Mouse (Mus musculus) urinary bladder, postnatal 10 days (tissue): ENCODE data around the gene Sec14l1.

Experiments
- DNase-seq: peaks from one replicate; pipeline ENCODE4 v3.0.0; 2022; ENCODE audit warnings: low spot score

Sec14l1 gene

DNA sequence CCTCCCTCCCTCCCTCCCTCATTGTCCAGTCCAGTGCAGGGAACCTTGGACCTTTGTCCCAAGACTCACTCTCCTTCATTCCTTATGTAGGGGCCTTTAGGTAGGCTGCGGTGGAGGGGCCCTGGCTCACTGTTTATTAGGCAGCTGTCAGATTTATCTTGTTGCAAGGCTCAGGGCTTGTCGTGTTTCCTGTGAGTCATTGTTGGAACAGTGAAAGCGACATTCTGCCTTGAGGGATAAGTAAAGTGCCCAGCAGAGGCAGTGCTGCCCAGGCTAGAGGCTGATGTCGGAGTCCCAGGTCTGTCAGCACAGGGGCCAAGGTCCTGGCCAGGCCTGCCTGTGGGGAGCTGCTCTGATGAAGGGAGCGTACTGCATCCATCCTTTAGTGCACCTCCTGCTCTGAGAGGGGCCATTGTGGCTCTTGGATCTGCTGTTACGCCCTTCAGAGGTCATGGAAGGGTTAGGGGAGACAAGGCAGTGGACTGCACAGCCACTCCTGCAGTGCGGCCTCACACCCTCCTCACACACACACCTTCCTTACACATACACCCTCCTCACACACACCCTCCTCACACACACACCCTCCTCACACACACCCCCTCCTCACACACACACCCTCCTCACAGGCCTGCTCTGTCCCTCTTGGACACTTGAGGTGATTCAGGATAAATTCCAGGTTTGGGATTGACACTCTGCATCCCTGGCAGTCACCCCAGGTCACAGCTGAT is 39.3 kb downstream of the Sec14l1 start:
- DNase-seq = no peak

DNA sequence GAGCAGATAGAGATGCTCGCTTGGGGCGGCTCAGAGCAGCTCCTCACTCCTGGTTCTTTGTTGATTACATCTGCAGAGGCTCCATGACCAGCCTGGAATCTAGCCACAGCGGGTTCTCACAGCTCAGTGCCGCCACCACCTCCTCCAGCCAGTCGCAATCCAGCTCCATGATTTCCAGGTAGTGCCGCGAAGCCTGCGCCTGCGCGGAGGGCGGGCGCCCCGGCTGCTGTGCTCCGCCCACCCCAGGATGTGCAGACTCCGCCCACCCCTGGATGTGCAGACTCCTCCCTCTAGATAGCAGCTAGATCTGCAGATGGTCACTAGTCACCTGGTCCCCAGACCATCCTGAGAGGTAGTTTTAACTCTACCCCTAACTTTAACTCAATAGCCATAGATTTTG is 41.8 kb downstream of the Sec14l1 start:
- DNase-seq = no peak

DNA sequence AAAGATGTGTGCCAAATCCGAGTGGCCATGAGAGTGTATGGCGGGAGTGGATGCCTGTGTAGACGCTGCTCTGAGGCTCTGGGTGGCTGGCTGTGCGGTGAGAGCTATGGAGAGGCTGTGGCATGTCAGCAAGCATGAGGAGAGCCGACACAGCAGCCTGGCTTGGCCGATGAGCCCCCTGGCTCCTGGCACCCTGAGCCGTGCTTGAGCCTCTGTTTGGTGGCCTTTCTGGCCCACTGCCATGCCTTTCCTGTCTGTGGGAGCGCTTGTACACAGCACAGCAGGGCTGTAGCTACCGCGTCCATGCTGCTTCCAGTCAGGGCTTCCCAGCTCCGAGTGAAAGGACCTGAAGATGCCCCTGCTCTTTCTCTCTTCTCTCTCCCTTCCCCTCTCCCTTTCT is 43.4 kb downstream of the Sec14l1 start:
- DNase-seq = no peak

DNA sequence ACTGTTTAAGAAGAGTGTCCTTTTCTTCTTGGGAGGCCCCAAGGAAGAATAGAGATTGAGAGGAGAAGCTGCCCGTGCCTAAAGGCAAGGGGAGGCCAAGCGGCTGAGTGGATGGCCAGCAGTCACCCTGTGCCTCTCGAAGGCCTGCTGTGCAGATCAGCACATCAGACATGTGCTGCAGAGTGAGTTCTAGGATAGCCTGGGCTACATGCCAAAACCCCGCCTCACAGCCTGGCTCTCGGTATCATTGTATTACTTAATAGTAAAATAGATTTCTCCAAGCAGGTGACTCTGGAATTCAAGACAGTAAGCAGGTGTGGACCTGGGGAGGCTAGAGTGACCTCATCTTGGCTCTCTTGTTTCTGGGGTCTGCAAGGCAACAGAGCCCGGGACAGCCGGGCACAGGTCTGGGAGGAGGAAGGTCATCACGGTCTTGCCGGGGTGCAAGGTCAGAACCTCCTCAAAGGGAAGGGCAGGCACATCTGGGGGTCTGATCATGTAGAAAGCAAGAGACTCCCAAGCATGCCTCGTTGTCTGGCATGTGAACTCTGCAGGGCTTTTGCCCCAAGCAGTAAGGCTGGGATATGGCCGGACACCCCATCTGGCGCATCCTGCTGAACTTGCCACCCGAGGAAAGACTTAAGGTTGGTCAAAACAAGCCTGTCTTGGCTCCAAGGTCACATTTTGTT is 44.4 kb downstream of the Sec14l1 start:
- DNase-seq = no peak

DNA sequence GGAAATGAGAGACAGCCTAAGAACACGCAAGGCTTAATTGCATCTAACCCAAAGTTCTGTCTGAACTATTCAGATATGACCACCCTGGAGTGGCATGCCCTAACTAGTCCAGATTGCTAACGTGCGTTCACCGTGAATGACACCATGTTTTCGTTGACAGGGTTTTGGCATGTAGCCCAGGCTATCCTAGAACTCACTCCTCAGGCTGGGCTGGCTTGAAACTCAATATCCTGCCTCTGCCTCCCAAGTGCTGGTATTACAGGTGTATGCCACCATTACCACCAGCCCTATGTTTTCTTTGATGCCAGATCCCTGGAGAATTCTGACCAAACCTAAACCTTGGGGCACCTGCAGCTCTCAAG is 45.0 kb downstream of the Sec14l1 start:
- no peak for DNase-seq

DNA sequence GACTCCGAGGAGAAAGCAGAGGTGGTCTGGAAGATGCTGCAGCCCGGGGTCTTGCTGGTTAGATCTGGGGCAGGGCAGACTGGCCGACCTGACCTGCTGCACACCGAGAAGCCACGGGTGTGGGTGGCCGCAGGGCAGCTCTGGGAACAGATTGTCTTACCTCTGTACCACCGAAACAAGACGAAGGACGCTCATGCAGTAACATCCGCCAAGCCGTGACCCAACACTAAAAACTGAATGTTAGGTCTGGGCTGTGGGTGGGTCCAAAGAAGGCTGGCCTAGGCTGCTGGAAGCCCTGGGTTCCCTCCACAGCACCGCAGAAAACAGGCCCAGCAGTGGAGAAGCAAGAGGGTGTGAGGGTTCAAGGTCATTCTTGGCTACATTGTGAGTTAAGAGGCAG is 45.8 kb downstream of the Sec14l1 start:
- no peak for DNase-seq

DNA sequence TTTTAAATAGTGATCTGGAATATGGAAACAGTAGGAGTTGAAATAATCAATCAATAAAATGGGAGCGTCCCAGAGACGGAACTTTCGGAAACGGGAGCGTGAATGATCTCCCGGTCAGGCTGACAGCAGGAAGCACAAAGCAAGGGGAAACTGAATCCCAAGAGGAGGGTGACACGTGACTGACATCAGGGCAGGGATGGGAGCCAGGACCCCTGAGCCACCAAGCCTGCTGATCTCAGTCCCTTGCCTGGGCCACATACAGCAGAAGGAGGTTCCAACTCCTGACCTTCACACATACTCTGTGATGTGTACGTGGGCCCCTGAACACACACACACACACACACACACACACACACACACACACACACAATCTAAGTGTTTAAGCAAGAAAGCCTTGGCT is 46.6 kb downstream of the Sec14l1 start:
- no peak for DNase-seq

DNA sequence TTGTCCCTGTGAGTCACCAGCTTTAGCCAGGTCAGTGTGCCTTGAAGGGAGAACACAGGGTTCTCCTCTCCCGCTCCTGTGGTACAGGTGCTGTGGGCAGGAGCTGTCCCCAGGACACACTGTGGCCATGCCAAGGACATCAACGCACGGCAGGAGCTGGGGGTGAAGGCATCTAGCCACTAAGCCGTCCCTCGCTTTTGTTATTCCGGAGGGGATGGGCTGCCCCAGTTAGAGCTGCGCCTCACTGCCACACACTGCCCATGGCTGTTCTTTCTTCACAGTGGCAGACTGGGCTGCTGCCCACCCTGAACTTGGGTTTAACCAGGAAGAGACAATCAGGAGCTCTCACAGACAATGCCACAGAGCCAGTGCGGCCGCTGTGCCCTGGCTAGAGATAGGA is 48.1 kb downstream of the Sec14l1 start:
- no peak for DNase-seq

DNA sequence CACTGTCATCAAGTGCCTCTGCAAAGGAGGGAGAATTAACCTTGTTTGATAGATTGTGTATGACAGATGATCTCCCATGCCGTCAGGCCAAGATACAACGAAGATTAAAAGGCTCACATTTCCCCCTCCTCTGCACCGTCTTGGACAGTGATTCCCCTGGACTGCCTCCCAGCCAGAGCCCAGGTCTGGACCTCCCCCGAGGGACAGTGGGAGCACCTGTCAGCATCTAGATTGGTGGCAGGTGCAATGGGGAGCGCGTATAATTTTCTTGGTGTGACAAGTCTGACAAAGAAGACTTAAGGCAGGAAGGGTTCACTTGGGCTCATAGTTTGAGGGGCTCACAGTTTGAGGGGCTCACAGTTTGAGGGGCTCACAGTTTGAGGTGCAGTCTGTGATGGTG is 48.8 kb downstream of the Sec14l1 start:
- DNase-seq = no peak

DNA sequence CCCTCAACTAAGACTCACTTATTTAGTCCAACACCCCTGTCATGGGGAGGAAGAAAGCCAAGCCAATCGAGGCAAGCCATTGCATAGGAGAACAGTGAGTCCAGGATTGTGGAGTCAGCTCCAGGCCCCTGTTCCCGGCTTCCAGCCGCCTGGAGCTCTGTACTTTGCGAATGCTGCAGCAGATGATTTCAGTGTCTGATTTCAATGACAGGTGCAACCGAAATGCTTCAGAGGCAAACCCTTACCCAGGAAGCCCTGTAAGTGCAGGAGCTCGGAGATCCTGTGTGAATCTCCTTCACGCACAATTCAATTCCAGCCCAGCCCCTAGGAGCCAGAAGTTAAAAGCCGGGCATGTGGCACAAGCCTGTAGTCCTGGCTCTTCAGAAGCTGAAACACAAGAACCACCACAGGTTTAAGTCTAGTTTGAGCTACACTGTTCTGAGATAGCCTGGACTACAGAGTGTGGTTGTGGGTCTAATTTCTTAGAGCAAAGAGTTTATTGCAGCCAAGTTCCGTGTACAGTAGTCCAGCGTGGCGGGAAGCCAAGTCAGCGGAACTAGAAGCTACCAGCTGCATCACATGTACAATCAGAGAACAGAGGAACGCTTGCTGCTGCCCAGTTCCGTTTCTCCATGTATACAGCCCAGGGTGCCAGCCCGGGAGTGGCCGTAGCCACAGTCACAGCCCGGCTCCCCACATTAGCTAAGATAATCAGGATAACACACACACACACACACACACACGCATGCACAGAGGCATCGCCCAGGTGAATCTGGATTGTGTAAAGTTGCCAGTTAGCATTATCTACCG is 53.5 kb downstream of the Sec14l1 start:
- DNase-seq = no peak

DNA sequence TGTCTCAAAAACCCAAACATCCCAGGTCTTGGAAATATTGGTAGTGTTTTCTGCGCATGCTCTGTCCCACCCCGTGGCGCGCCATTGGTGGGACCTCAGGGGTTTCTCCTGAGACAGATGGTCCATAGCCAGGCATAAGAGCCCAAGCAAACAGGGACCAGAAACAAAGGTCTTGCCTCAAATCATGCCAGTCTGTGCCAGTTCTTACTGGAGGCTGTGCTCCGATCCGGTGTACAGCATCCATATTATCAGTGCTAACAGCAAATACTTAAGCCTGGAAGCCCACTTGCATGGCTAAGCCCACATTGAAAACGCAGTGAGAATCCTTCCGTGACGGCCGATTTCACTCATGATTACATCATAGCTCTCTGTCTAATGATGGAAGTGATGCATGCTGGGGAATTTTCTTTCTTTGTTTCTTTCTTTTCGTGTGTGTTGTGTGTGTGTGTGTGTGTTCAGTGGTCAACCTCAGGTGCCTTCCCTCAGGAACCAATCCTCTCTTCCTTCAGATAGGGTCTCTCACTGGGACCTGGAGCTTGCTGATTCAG is 54.2 kb downstream of the Sec14l1 start:
- no peak for DNase-seq

DNA sequence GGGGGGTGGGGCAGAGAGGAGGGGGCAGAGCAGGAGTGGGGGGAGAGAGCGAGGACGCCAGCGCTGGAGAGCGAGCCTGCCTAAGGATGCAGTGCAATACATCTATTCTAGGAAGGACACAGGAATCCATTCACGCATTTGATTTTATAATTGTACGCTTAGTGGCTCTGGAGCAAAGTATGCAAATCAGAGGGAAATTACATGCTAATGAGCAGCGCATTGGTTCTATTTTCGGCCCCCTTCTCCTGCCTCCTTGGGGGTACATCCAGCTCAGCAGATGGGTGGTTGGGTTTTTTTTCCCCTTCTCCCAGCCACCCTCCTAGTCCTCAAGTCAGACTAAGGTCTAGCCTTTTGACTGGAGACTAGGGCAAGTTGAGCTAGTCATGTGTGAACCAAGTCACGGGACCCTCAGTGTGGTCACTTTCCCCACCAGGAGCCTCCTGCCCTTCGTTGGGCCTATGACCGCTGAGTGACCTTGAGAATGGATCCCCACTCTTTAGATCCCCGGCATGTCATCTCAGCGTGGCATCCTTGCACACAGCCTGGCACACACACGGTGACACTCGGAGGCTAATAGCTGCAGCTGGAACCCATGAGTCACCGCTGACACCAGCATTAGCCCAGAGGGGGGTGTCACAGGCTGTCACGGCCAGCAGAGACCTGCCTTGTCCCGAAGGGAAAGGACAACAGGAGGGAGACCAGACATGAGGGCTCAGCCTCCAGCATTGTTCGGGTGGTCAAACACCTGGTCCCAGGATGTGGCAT is 55.0 kb downstream of the Sec14l1 start:
- no peak for DNase-seq

DNA sequence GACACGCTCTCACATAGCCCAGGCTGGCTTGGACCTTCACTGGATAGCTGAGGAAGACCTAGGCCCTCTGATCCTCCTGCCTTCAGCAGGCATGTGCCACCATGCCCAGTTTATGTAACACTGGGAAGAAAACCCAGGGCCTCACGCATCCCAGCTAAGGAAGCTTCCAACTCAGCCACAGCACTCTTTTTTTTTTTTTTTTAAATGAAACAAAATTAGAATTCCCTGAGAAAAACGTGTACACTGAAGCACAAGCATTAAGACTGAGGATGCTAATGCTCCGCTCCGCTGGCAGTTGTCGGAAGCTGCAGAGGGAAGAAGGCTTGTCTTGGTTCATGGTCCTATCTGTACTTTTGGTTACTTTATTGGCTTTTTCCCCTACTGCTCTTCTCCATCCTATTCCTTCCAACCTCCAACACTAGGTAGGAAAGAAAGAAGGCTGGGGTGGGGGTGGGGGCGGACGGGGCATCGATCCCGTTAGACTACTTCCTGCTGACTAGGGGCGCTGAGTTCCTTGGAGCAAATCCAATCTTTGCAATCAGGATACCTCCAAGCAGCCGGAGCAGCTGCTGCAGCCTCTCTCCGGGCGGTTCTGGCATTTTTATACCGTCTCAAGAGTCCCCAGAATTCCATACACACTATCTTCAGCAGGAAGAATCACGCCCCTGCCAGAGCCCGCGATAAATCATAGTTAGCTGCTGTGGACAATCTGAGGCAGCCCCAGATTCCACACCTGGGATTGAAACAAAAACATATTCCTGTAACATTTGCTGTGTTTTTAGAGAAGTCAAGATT is 59.3 kb downstream of the Sec14l1 start:
- DNase-seq = no peak

DNA sequence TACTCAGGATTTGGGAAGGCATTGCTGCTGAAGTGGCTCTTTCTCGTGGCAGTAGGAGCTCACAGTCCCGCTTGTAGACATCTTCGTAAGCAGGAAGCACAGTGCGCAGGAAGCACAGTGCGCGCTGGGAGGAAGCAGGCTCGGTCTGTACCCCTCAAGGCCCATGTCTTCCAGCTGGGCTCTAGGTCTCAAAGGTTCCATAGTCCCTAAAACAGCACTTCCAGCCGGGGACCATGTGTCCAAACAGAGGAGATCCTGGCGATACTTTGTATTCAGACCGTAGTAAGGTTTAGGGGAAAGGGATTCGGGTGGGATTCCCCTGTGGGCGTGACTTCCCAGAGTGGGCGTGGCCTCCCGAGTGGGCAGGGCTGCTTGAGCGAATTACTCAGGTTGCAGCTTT is 60.0 kb downstream of the Sec14l1 start:
- DNase-seq = no peak

DNA sequence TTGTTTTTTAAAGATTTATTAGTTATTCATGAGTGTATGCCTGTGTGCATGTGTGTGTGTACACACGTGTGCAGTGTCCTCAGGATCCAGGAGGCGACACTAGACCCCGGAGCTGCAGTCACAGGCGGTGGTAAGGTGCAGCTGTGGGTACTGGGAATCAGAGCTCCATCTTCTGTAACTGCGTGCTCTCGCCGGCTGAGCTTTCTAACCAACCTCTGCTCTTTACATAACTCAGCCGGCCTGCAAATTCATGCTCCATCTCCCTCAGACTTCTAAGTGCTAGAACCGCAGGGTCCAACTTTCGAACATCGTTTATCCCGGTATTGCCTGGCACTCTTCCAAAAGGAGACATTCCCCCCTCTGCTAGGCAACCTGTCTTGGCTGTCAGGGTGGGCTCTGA is 60.5 kb downstream of the Sec14l1 start:
- no peak for DNase-seq

DNA sequence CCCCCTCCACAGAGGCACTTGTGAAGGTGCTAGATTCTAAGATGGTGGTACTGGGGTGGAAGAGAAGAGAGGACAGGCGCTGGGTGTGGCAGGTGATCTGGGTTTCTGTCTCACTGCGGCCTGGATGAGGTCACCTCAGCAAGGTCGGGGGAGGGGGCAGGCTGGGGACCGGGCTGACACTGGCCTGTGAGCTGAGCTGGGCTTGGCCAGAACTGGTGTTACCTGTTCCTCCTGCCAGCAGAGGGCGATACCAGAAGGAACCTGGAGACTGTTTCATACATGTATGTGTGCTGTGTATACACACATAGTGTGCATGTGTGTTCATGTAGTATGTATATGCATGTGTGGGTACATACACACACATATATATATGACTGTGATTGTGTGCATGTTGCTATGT is 61.3 kb downstream of the Sec14l1 start:
- DNase-seq = no peak

DNA sequence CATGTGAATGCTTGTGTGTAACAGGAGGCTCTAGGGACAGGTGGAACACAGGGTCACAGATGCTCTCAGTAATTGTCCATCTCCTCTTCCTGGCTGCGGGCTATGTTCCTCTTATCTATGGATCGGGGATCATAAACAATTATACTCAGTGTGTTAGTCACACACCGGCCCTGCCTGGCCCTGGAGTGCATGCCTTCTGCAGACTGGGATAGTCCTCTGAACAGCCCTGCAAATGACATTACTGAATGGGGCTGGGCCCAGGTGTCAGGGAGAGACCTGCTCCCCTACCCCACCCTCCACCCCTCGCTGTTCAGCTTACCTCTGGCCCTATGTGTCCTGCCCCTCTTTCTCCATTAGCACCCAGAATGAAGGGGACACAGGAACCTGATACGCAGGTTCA is 61.9 kb downstream of the Sec14l1 start:
- no peak for DNase-seq

DNA sequence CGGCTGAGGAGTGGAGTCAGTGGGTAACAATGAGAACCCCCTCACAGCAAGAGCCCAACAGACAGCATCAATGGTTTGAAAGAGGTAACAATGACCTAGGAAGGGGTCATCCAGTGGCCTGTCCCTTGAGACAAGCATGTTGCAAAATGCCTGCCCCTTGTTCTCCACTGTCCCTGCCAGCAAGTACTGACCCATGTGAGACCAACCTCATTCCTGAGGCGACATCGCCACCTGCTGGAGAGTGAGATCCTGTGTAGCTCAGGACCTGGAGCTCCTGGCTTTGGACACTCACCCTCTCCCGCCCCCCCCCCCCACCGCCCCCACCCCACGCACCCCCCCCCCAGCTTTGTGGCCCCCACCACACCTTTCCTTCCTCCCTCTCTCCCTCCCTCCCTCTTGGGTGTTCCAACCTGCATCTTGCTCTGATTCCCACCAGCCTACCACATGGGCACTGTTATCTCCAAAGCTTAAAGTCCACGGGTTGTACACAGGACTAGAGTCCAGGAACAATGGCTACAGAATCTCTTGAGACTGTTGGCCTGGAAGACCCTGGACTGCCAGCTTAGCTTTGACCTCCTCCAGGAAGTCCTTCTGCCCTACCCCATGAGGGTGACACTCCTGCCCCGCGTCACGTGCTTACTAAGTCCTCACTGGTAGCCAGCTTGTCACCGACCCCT is 62.5 kb downstream of the Sec14l1 start:
- peak; percentile 82 for DNase-seq

DNA sequence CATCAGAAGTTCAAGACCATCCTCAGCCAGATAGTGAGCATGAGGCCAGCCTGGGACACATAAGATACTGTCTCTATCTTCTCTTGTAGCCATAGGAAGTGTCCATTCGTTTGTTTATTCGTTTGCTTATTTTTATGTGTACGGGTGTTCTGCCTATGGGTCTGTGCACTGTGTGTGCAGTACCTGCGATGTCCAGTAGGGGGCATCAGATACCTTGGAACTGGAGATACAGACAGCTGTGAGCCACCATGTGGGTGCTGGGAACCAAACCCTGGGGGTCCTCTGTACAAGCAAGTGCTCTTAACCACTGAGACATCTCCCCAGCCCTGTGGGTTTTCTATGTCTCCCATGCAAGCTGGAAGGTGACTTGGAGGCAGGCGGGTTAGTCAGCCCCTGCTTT is 64.9 kb downstream of the Sec14l1 start:
- no peak for DNase-seq

DNA sequence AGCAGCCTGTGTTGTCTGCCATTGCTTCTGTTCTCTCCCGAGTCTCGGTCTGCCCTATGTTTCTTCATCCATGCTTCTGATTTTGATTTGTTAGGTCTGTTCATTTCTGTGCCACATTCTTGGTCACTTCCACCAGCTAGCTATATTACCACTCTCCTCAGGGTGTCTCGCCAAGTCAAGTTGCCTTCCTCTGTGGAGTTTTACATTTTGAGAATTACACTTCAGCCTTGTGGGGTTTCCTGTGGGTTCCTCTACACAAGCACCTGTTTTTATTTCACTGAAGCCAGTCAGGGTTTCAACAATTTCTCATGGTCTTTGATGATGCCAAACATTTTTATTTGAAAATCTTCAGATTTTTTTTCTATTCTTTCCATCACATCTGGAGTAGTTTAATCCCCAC is 67.8 kb downstream of the Sec14l1 start:
- no peak for DNase-seq

DNA sequence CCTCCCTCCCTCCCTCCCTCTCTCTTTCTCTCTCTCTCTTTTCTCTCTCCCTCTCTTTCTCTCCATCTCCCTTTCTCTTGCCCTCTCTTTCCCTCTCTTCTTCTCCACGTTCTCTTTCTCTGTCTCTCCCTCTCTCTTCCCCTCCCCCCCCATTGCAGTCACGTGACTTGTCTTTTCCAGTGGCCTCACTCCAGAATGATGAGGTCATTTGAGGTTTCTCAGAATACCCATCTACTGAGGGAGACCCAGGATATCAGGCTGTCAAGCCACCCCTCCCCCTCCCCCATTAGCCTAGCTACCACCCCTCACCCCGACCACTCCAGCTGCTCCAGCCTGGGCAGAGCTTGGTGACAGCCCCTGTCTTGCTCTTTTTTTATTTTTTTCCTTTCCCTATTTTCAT is 68.3 kb downstream of the Sec14l1 start:
- DNase-seq = no peak
